Mouse (Mus musculus): ENCODE results near the gene Eps8.

- TF ChIP-seq CTCF (IDR thresholded peaks at IDR 0.05; ENCODE audit: extremely low read depth, insufficient read depth, low read length) (no peak), POLR2A (IDR thresholded peaks at IDR 0.05; ENCODE audit: extremely low read depth, insufficient read depth, low read length) (no peak)
These were observed 211.6 kb downstream of the Eps8 start for GRCm38 (mm10) chr6:137443089-137443488.

Data from cortical plate, adult 2 months (tissue).